In genomic region chr10:126806881-126807280, GRCm38 (mm10) we compare ENCODE assay signal across 31 mouse cellular contexts.
DNase-seq lines count a peak whose midpoint lies in the region; ATAC-seq and TF ChIP-seq lines count a peak whose summit lies in the region.
"Had no signal": no experiment of that assay in that cellular context is flagged by ENCODE, and none has a peak within 500 bp of the region (broad histone marks: within the 10 kb centered on the region; RNA-seq: fewer than 3 reads in every experiment).

No protein-coding gene starts in this region.

- TF ChIP-seq EP300 in stomach, postnatal 0 days (optimal IDR thresholded peaks at IDR 0.05) = no peak

- H3K4me2 ChIP-seq in stomach, postnatal 0 days (replicated peaks; ENCODE audit: low read depth) = no peak overlapping the region
- H3K4me2 ChIP-seq: embryonic facial prominence, embryonic 13.5 days; forebrain, embryonic 13.5 days; heart, embryonic 11.5 days; hindbrain, embryonic 13.5 days; intestine, embryonic 15.5 days had no signal

- DNase-seq in heart, adult 11 months = peak; percentile 18
- no peak for DNase-seq in heart, postnatal 4 days
- no peak for DNase-seq in testis, postnatal 10 days (ENCODE audit: low spot score)
- peak; percentile 85 for DNase-seq in R1 (ENCODE audit: low read depth, low spot score)
- DNase-seq in stomach, postnatal 0 days (ENCODE audit: low spot score) = no peak
- DNase-seq in frontal cortex, postnatal 10 days (ENCODE audit: low spot score in 2 of 2) = no peak
- no peak for DNase-seq in spleen, adult 12 weeks (ENCODE audit: low spot score)
- DNase-seq: adrenal gland, adult 8-10 months; adrenal gland, postnatal 25 days; B cell, adult 2 months; cerebellum, adult 11-12 months; cerebellum, adult 8-10 months; cerebellum, postnatal 10 days; cerebellum, postnatal 36 days; embryo, embryonic 11 days; gastrocnemius, postnatal 25 days; heart, adult 2 months had no signal

- H3K9me3 ChIP-seq in stomach, postnatal 0 days (ENCODE audit: control insufficient read depth, low read length) = no peaks in the 10 kb centered on the region
- H3K9me3 ChIP-seq: embryonic facial prominence, embryonic 10.5 days; embryonic facial prominence, embryonic 13.5 days; forebrain, embryonic 13.5 days; hindbrain, embryonic 10.5 days; hindbrain, embryonic 13.5 days; intestine, embryonic 15.5 days had no signal

- peak; percentile 34; the same call in 1 of the 2 replicates for TF ChIP-seq CTCF in testis, adult 2 months (IDR thresholded peaks at IDR 0.05; ENCODE audit: control insufficient read depth, insufficient read depth, insufficient replicate concordance, low read depth, low read length)
- 0 out of 2 replicates have a peak, but pooled peaks have one; percentile 4 for TF ChIP-seq CTCF in stomach, postnatal 0 days (IDR thresholded peaks at IDR 0.05; ENCODE audit: low read depth)

- H3K27ac ChIP-seq in testis, adult 2 months (ENCODE audit: control insufficient read depth, insufficient read depth, low read depth, low read length) = no peak overlapping the region
- no peak overlapping the region for H3K27ac ChIP-seq in stomach, postnatal 0 days (replicated peaks)
- H3K27ac ChIP-seq: embryonic facial prominence, embryonic 10.5 days; embryonic facial prominence, embryonic 13.5 days; forebrain, embryonic 13.5 days; heart, adult 2 months; hindbrain, embryonic 10.5 days; hindbrain, embryonic 13.5 days; intestine, embryonic 15.5 days had no signal

- TF ChIP-seq POLR2A in testis, adult 2 months (IDR thresholded peaks at IDR 0.05; ENCODE audit: control insufficient read depth, low read depth, low read length) = no peak

- H3K4me1 ChIP-seq in testis, adult 2 months (ENCODE audit: control insufficient read depth, insufficient read depth, low read length) = peaks cover 5% of the 10 kb centered on the region
- no peaks in the 10 kb centered on the region for H3K4me1 ChIP-seq in stomach, postnatal 0 days (replicated peaks; ENCODE audit: control insufficient read depth, insufficient read depth)
- H3K4me1 ChIP-seq: embryonic facial prominence, embryonic 10.5 days had no signal

- 87% methylated on average over 4 of the region's 4 CpGs for WGBS in stomach, postnatal 0 days

- no peak overlapping the region for H3K4me3 ChIP-seq in testis, adult 2 months (ENCODE audit: control insufficient read depth, low read depth, low read length)
- no peak overlapping the region for H3K4me3 ChIP-seq in stomach, postnatal 0 days (ENCODE audit: low read depth, low read length)
- H3K4me3 ChIP-seq: embryonic facial prominence, embryonic 10.5 days; embryonic facial prominence, embryonic 13.5 days; erythroblast, embryonic 14.5 days; forebrain, embryonic 13.5 days; heart, adult 2 months; hindbrain, embryonic 10.5 days; hindbrain, embryonic 13.5 days; intestine, embryonic 15.5 days had no signal

- no peaks in the 10 kb centered on the region for H3K36me3 ChIP-seq in testis, adult 2 months (ENCODE audit: control insufficient read depth, insufficient read depth, low read length)
- no peaks in the 10 kb centered on the region for H3K36me3 ChIP-seq in stomach, postnatal 0 days (ENCODE audit: control insufficient read depth, insufficient read depth, low read length)
- H3K36me3 ChIP-seq: embryonic facial prominence, embryonic 10.5 days; embryonic facial prominence, embryonic 13.5 days; G1E; hindbrain, embryonic 10.5 days; hindbrain, embryonic 13.5 days; intestine, embryonic 15.5 days had no signal

- ATAC-seq in stomach, postnatal 0 days (ENCODE audit: low FRiP score, low TSS enrichment) = 0 out of 2 replicates have a peak, but pooled peaks have one; percentile 21
- ATAC-seq: activated CD4-positive, CD25-positive, alpha-beta regulatory T cell, adult 4 months; forebrain, embryonic 13.5 days; forebrain, embryonic 16.5 days; hindbrain, embryonic 16.5 days; intestine, embryonic 15.5 days; Patski had no signal

- no peak overlapping the region for H3K9ac ChIP-seq in stomach, postnatal 0 days (ENCODE audit: low read length)
- H3K9ac ChIP-seq: embryonic facial prominence, embryonic 13.5 days; forebrain, embryonic 13.5 days; hindbrain, embryonic 13.5 days; intestine, embryonic 15.5 days had no signal

- H3K27me3 ChIP-seq in testis, adult 2 months (ENCODE audit: control insufficient read depth, insufficient read depth, low read length) = no peaks in the 10 kb centered on the region
- no peaks in the 10 kb centered on the region for H3K27me3 ChIP-seq in stomach, postnatal 0 days (ENCODE audit: control insufficient read depth, insufficient read depth, low read length)
- H3K27me3 ChIP-seq: embryonic facial prominence, embryonic 13.5 days; forebrain, embryonic 13.5 days; hindbrain, embryonic 13.5 days; intestine, embryonic 15.5 days had no signal

Comparison
In these comparisons a context has a peak if more than half of its experiments do, and no peak if none do; other contexts are left out.
1. DNase-seq: peak in heart, adult 11 months (single experiment) and R1 (single experiment); none in heart, postnatal 4 days (single experiment), testis, postnatal 10 days (single experiment), stomach, postnatal 0 days (single experiment), frontal cortex, postnatal 10 days (0 of 2) and spleen, adult 12 weeks (single experiment).